In the genomic region with DNA sequence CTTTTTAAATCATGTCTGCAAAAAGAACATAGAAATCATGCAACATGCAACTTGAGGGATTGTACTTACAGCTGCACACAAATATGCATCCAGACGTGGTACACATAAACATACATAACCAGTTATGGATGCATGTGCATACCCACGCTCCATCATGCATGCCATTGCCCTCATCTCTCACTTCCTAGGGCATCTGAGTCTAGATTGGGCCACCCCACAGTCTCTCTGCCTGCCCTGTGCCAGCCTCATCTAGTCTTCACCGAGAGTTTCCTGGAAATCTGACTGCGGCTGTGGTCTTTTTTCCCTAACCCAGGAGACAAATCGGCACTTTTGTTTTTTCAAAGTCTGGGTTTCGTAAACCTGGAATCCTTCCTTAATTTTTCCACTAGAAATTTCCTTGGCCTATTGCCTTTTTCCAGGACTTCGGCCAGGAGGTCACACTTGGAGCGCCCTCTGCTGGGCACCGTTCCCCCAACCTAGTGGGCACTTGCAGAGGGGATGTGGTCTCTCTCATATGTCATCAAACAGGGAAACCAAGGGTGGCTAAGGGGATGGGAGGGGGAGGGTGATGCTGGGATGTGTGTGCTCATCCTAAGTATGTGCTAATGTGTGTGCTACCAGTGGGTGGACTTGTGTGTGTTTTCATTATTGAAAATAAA, we compare ENCODE assay signal across 9 mouse cellular contexts. TPM values are rescaled to one million over a fixed set of nuclear protein-coding genes. Genes with fewer than 3 reads are reported as not detected.
DNase-seq lines count a peak whose midpoint lies in the region; ATAC-seq and TF ChIP-seq lines count a peak whose summit lies in the region.
"Had no signal": no experiment of that assay in that cellular context is flagged by ENCODE, and none has a peak within 500 bp of the region (broad histone marks: within the 10 kb centered on the region; RNA-seq: fewer than 3 reads in every experiment).

No protein-coding gene starts in this region.

- H3K4me1 ChIP-seq in midbrain, postnatal 0 days (ENCODE audit: insufficient read depth, low read length) = no peaks in the 10 kb centered on the region

- H3K4me3 ChIP-seq in midbrain, postnatal 0 days (ENCODE audit: low read depth, low read length) = no peak overlapping the region
- H3K4me3 ChIP-seq: erythroblast, embryonic 14.5 days had no signal

- no peaks in the 10 kb centered on the region for H3K36me3 ChIP-seq in midbrain, postnatal 0 days (ENCODE audit: insufficient read depth, low read length)

- H3K9me3 ChIP-seq in midbrain, postnatal 0 days (ENCODE audit: low read length) = no peaks in the 10 kb centered on the region

- intact Hi-C loops in left cerebral cortex, postnatal 25 days (cut with DNase I) = loop anchor here (5.0 kb wide), 1 partner anchor 68 kb away; no protein-coding TSS in a partner anchor

- peak; percentile 76 for TF ChIP-seq CTCF in midbrain, postnatal 0 days (IDR thresholded peaks at IDR 0.05)

- 41% methylated on average over 9 of the region's 9 CpGs for WGBS in midbrain, postnatal 0 days

- H3K4me2 ChIP-seq in midbrain, postnatal 0 days (ENCODE audit: low read depth, low read length, poor library complexity, severe bottlenecking) = no peak overlapping the region

- DNase-seq in left cerebral cortex, adult 11 months (ENCODE audit: low spot score) = peak; percentile 17
- DNase-seq in left cerebral cortex, postnatal 25 days (ENCODE audit: low spot score in 2 of 2) = no peak
- DNase-seq in ZHBTc4 (ENCODE audit: low read depth, low spot score) = peak; percentile 77
- peak; percentile 93 to 97 for DNase-seq in cerebellum, postnatal 14 days
- DNase-seq in kidney, postnatal 36 days = peak; percentile 81 to 95
- peak; percentile 67 for DNase-seq in midbrain, postnatal 0 days (ENCODE audit: low spot score)
- DNase-seq in thymus, postnatal 10 days (ENCODE audit: low spot score in 2 of 2) = peak; percentile 65 to 84

- no peaks in the 10 kb centered on the region for H3K27me3 ChIP-seq in midbrain, postnatal 0 days (ENCODE audit: insufficient read depth, low read length)

- H3K9ac ChIP-seq in midbrain, postnatal 0 days (replicated peaks; ENCODE audit: low read length, poor library complexity, severe bottlenecking) = no peak overlapping the region

- no peak overlapping the region for H3K27ac ChIP-seq in midbrain, postnatal 0 days (ENCODE audit: low read depth, low read length)

- peak; percentile 92 for ATAC-seq in granulocyte monocyte progenitor cell, adult 5-6 weeks (replicated peaks; ENCODE audit: poor library complexity, severe bottlenecking)
- ATAC-seq in midbrain, postnatal 0 days (ENCODE audit: low FRiP score) = no peak

RNA-seq across cellular contexts. Expression of gene Traf1, which starts 8.6 kb away (rescaled TPM):
- total RNA-seq in left cerebral cortex, postnatal 25 days (2021) = 1 to 10 TPM in 1 of 2 experiments, under 1 TPM in 1; 0.57 to 2.1 TPM
- not detected in 2 replicates for total RNA-seq in granulocyte monocyte progenitor cell, adult 5-6 weeks (2014; fragmentation: Nextera tagmentation)
- total RNA-seq in granulocyte monocyte progenitor cell, adult 5-6 weeks (2017) = 0.09 and 0.15 TPM in 2 replicates
- 1.4 and 2.2 TPM in 2 replicates for total RNA-seq in midbrain, postnatal 0 days (2014; rRNA removed)
- 2.8 and 3.0 TPM in 2 replicates for polyA plus RNA-seq in midbrain, postnatal 0 days (2015; fragmentation: Nextera tagmentation; extraction: Ambion mirVana)
- polyA plus RNA-seq: erythroblast, embryonic 14.5 days had no signal

RNA-seq across cellular contexts. Expression of gene Phf19, which starts 56.4 kb away (rescaled TPM):
- total RNA-seq in left cerebral cortex, postnatal 25 days (2021) = 1 to 10 TPM; 1.3 to 1.6 TPM
- total RNA-seq in granulocyte monocyte progenitor cell, adult 5-6 weeks (2014; fragmentation: Nextera tagmentation) = 22.6 and 25.9 TPM in 2 replicates
- 5.9 and 7.9 TPM in 2 replicates for total RNA-seq in granulocyte monocyte progenitor cell, adult 5-6 weeks (2017)
- total RNA-seq in midbrain, postnatal 0 days (2014; rRNA removed) = 2.1 and 2.5 TPM in 2 replicates
- 1.3 and 1.8 TPM in 2 replicates for polyA plus RNA-seq in midbrain, postnatal 0 days (2015; fragmentation: Nextera tagmentation; extraction: Ambion mirVana)

Comparison
In these comparisons a context has a peak if more than half of its experiments do, and no peak if none do; other contexts are left out.
1. DNase-seq: peak in left cerebral cortex, adult 11 months (single experiment), ZHBTc4 (single experiment), cerebellum, postnatal 14 days (2 of 2), kidney, postnatal 36 days (2 of 2), midbrain, postnatal 0 days (single experiment) and thymus, postnatal 10 days (2 of 2); none in left cerebral cortex, postnatal 25 days (0 of 2).